Mouse (Mus musculus) liver, adult 2 months (tissue): ENCODE measurements around the gene A3galt2. TPM values are rescaled to one million over a fixed set of nuclear protein-coding genes. Genes with fewer than 3 reads are reported as not detected.

Source experiments
- DNase-seq: peaks from one replicate; pipeline ENCODE4 v3.0.0-alpha.2; 2011; ENCODE audit warnings: low read depth, low spot score; ENCODE audit errors: extremely low read depth
- H3K27ac ChIP-seq: fragments of 200-500 bp; replicated peaks from 2 replicates; pipeline ENCODE4 v1.5.1; 2012; ENCODE audit warnings: low read depth, mild to moderate bottlenecking, control low read depth, inconsistent platforms, low read length; ENCODE audit not compliant: insufficient read depth
- H3K27me3 ChIP-seq: fragments of 200-500 bp; 2 replicates; pipeline ENCODE4 v1.6.1; 2012; ENCODE audit warnings: mild to moderate bottlenecking, moderate library complexity, low read length, inconsistent platforms; ENCODE audit not compliant: control insufficient read depth, insufficient read depth
- H3K36me3 ChIP-seq: fragments of 200-500 bp; 2 replicates; pipeline ENCODE4 v1.6.1; 2012; ENCODE audit warnings: low read length, inconsistent platforms; ENCODE audit not compliant: control insufficient read depth, insufficient read depth
- H3K4me1 ChIP-seq: fragments of 200-500 bp; 2 replicates; pipeline ENCODE4 v1.6.1; 2011; ENCODE audit warnings: low read length; ENCODE audit not compliant: control insufficient read depth, insufficient read depth
- H3K4me3 ChIP-seq: fragments of 200-500 bp; 2 replicates; pipeline ENCODE4 v1.5.1; 2011; ENCODE audit warnings: low read depth, mild to moderate bottlenecking, control low read depth, low read length, moderate library complexity; ENCODE audit not compliant: insufficient read depth
- H3K79me2 ChIP-seq: fragments of 200-500 bp; 2 replicates; pipeline ENCODE4 v1.6.1; 2012; ENCODE audit warnings: inconsistent platforms, mild to moderate bottlenecking, low read length, moderate library complexity; ENCODE audit not compliant: control insufficient read depth, insufficient read depth
- H3K9ac ChIP-seq: fragments of 200-500 bp; 2 replicates; pipeline ENCODE4 v1.6.1; 2012; ENCODE audit warnings: low read depth, mild to moderate bottlenecking, control low read depth, inconsistent platforms, low read length
- CTCF ChIP-seq: fragments of 200-500 bp; IDR thresholded peaks from 2 replicates; pipeline ENCODE4 v1.5.1; 2011; ENCODE audit warnings: low read depth, low read length, control low read depth
- POLR2A ChIP-seq: fragments of 200-500 bp; IDR thresholded peaks from 2 replicates; pipeline ENCODE4 v1.6.1; 2011; ENCODE audit warnings: low read length, control low read depth; ENCODE audit not compliant: insufficient read depth; ENCODE audit errors: extremely low read depth
- WGBS: fragments of 180-500 bp; shearing (Covaris S2); methylation state at CpG from one replicate; pipeline ENCODE4 v1.1.7; 2018; 5-methylcytosine and 5-hydroxymethylcytosine counted together
- polyA plus RNA-seq: library from polyadenylated mRNA; depleted of rRNA; stranded (reverse); fragments of >200 nt; gene quantifications from 2 replicates; pipeline ENCODE4 v1.2.3, GENCODE M21; 2012
- total RNA-seq: library from RNA; depleted of rRNA; stranded (reverse); fragments of >200 nt; gene quantifications from 2 replicates; pipeline ENCODE4 v1.2.3, GENCODE M21; 2014

Gene A3galt2
- total and polyA plus RNA-seq, 2 experiments, result under 0.01 to 0.02 TPM

DNA sequence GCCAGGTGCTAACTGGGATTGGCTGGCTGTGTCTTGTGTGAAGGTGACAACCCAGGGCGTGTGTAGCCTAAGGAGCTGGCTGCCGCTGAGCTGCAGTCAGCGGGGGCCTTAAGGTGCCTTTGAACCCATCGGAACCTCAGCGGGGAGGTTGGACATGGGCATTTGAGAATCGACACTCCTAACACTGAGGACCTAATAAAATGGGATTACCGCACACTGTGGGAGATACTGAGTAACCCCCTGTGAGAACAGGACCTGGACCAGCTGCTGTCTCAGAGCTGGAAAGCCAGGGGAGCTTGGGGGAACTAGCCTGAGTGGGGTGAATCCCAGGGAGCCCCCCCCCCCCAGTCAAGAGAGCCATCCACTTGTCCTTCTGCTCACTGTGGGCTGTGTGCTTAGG, 1.6 kb upstream of the A3galt2 start:
- Histone ChIP-seq H3K27ac (no peak overlapping the region), H3K36me3 (peaks cover 18% of the 10 kb centered on the region), H3K27me3 (no peaks in the 10 kb centered on the region), H3K4me3 (no peak overlapping the region), H3K9ac (no peak overlapping the region), H3K79me2 (no peaks in the 10 kb centered on the region), H3K4me1 (no peaks in the 10 kb centered on the region)
- TF ChIP-seq CTCF (no peak), POLR2A (no peak)
- WGBS, result 97% methylated on average over 7 of the region's 7 CpGs
- DNase-seq, result no peak

DNA sequence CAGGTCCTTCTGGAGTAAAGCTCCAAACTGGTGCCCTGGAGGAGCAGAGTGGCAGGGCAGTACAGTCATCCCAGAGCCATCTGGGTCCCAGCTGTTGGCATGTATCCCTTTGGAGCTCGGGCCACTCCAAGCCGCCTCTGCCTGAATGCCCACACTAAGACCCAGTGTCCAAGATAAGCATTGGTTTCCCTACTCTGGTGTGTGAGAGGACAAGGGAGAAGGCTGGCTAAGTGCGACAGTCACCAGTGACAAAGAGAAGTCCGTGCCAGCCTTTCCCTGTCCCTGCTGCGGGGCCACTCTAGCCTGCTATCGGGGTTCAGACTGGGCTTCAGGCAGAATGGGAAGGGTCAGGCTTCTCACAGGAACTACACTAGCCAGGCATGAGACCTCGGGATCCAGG, 736 bp downstream of the A3galt2 start:
- Histone ChIP-seq H3K79me2 (no peaks in the 10 kb centered on the region), H3K4me1 (no peaks in the 10 kb centered on the region), H3K36me3 (peaks cover 10% of the 10 kb centered on the region), H3K27me3 (no peaks in the 10 kb centered on the region), H3K27ac (no peak overlapping the region), H3K9ac (no peak overlapping the region), H3K4me3 (no peak overlapping the region)
- DNase-seq, result no peak
- TF ChIP-seq CTCF (no peak), POLR2A (no peak)
- WGBS, result 77% methylated on average over 7 of the region's 7 CpGs

GRCm38 (mm10) chr4:128759214-128759613, 4.0 kb downstream of the A3galt2 start:
- Histone ChIP-seq H3K4me1 (no peaks in the 10 kb centered on the region), H3K4me3 (no peak overlapping the region), H3K36me3 (no peaks in the 10 kb centered on the region), H3K27me3 (no peaks in the 10 kb centered on the region), H3K27ac (no peak overlapping the region), H3K79me2 (no peaks in the 10 kb centered on the region), H3K9ac (no peak overlapping the region)
- no peak for TF ChIP-seq POLR2A
- DNase-seq, result no peak
- WGBS, result 89% methylated on average over 5 of the region's 5 CpGs

DNA sequence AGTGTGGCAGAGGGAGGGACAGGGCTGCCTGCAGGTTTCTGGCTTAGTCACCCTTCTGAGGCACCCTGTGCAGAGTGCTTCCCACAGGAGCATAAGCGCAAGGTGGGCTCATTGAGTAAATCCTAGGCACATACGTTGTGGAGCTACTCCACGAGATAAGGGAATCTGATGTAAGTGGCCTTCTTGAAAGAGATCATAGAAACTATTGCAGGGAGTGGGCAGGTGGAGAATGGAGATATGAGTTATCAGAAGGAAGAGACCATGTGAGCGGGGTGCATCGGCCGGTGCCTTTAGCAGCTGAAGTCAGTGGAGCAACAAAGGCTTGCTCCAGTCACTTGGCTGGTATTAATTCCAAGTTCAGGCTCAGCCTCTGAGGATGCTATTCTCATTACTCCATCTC, 4.9 kb downstream of the A3galt2 start:
- TF ChIP-seq CTCF (no peak), POLR2A (no peak)
- no peaks in the 10 kb centered on the region for H3K4me1 ChIP-seq
- H3K27ac ChIP-seq, result no peak overlapping the region
- no peaks in the 10 kb centered on the region for H3K79me2 ChIP-seq
- 87% methylated on average over 6 of the region's 6 CpGs for WGBS
- no peak overlapping the region for H3K9ac ChIP-seq
- H3K36me3 ChIP-seq, result no peaks in the 10 kb centered on the region
- no peak overlapping the region for H3K4me3 ChIP-seq
- H3K27me3 ChIP-seq, result no peaks in the 10 kb centered on the region
- DNase-seq, result no peak

- Histone ChIP-seq H3K4me1 (no peaks in the 10 kb centered on the region), H3K4me3 (no peak overlapping the region), H3K36me3 (no peaks in the 10 kb centered on the region), H3K27me3 (no peaks in the 10 kb centered on the region), H3K27ac (no peak overlapping the region), H3K79me2 (no peaks in the 10 kb centered on the region), H3K9ac (no peak overlapping the region)
- WGBS, result 89% methylated on average over 20 of the region's 20 CpGs
- DNase-seq, result no peak
- no peak for TF ChIP-seq POLR2A
These were observed 11.8 kb downstream of the A3galt2 start for GRCm38 (mm10) chr4:128766929-128767328.

- H3K27ac ChIP-seq, result no peak overlapping the region
- no peaks in the 10 kb centered on the region for H3K4me1 ChIP-seq
- no peak overlapping the region for H3K9ac ChIP-seq
- no peak overlapping the region for H3K4me3 ChIP-seq
- 70% methylated on average over 13 of the region's 13 CpGs for WGBS
- no peak for DNase-seq
- no peaks in the 10 kb centered on the region for H3K36me3 ChIP-seq
- no peaks in the 10 kb centered on the region for H3K79me2 ChIP-seq
- TF ChIP-seq POLR2A (no peak), CTCF (no peak)
- H3K27me3 ChIP-seq, result no peaks in the 10 kb centered on the region
These were observed 13.0 kb downstream of the A3galt2 start for GRCm38 (mm10) chr4:128768120-128768519.
